Mouse (Mus musculus): ENCODE data around the gene Tmbim1.

DNA sequence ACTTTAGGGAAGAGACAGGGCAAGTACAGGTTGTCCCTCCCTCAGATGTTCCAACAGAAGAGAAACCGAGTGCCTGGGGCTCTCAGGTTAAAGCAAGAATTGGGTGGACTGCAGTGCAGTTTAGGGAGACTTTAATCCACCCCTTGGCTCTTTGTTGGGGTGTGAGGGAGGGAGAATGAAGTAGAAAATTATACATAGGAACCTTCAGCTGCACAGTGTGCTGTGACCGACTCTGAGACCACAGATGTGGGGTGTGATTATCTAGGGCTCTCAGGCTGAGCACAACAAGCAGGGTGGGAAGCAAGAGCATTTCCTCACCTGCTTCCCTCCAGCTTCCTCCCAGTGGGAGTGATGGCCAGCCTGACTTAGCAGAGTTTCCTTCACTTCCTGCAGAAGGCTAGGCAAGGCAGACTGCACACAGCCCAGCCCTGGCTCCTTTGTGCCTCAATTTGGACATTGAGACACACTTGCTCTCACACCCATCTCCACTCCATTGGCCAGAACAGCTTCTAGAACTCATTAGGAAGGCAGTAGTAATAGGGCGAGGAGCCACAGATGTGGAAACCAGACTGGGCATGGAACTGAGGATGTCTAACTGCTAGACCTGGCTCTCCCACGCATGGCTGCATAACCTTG, 25.7 kb upstream of the Tmbim1 start:
- TF ChIP-seq CTCF (conservative IDR thresholded peaks at IDR 0.05 in 1 of 2, IDR thresholded peaks at IDR 0.05 in 1 of 2; ENCODE audit: low read depth in 2 of 2, low read length in 2 of 2) (no peak), MEF2A (IDR thresholded peaks at IDR 0.05; ENCODE audit: borderline replicate concordance, low read depth, low read length) (no peak), UBTF (IDR thresholded peaks at IDR 0.05; ENCODE audit: low read depth, low read length) (no peak), SMC3 (IDR thresholded peaks at IDR 0.05; ENCODE audit: low read depth, low read length) (no peak), ZMIZ1 (IDR thresholded peaks at IDR 0.05; ENCODE audit: low read depth, low read length) (no peak), POLR2AphosphoS2 (IDR thresholded peaks at IDR 0.05; ENCODE audit: low read depth, low read length) (no peak), SIN3A (IDR thresholded peaks at IDR 0.05; ENCODE audit: low read length) (no peak)
